Mouse (Mus musculus) thymus, postnatal 10 days (tissue): ENCODE data around the gene Ntn4.
"Not testable (repeated sequence)": the region's sequence is repeated elsewhere in the genome, so short reads cannot be mapped to it uniquely, and the experiment has no call there.

Experiments used
- DNase-seq, 2 experiments: peaks; one replicate each; pipeline ENCODE4 v3.0.0; 2021; ENCODE audit warnings: low spot score in 2 of 2

Ntn4 gene

DNA sequence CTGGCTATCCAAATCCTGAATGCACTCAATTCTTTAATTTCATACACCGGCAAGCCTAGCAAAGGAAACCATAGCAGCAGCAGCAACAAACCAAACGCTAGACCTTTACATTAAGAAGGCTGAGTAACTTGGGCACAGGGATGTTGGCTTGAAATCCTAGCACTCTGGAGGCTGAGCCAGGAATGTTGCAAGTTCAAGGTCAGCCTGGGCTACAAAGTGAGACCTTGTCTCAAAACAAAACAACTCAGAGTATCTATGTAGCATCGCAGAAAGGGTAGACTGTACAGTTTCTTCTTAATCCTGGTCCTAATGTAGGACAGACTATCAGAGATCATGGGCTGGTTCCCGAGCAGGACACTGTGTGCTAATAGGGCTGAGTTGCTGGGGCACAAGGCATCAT is 43.4 kb downstream of the Ntn4 start:
- no peak for DNase-seq

DNA sequence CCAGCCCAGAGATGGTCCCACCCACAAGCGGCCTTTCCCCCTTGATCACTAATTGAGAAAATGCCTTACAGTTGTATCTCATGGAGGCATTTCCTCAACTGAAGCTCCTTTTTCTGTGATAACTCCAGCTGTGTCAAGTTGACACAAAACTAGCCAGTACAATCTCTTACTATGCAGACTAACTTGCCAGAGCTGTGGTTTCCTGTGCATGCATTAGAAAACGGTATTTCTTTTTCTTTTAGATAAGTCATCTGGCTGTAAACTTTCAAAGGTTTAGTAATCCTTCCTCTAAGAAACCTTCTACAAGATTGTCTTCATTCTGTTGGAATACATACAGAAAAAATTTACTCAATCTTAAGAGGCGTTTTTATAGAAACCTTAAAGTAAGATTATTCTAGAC is 44.9 kb downstream of the Ntn4 start:
- not testable (repeated sequence) for DNase-seq

DNA sequence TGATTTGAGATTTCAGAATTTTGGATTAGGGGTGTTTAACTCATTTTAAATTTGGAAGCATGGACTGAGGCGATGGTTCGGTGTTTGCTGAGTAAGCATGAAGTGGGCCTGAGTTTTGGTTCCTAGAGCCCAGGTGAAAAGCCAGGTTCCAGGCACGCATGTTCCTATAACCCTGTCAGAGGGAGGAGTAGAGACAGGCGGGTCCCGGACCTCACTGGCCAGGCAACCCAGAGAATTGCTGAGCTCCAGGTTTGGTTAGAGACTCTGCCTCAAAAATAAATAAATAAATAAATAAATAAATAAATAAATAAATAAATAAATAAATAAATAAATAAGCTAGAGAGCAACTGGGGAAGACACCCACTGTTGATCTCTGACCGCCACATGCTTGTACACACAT is 46.1 kb downstream of the Ntn4 start:
- DNase-seq: no peak

DNA sequence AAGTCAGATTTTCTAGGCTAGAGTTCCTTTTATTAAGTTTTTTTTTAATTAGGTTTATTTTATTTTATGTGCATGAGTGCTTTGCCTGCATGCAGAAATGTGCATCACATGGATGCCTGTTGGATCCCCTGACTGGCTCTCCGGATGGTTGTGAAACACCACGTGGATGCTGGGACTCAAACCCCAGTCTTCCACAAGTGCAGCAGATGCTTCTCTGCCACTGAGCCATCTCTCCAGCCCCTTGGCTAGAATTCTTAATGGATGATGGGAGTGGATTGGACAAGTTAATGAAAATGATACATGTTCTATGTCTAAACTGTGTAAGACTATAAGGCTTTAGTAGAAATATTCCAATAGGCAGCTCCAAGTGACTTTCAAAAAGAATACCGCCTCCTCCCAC is 47.3 kb downstream of the Ntn4 start:
- DNase-seq: no peak

DNA sequence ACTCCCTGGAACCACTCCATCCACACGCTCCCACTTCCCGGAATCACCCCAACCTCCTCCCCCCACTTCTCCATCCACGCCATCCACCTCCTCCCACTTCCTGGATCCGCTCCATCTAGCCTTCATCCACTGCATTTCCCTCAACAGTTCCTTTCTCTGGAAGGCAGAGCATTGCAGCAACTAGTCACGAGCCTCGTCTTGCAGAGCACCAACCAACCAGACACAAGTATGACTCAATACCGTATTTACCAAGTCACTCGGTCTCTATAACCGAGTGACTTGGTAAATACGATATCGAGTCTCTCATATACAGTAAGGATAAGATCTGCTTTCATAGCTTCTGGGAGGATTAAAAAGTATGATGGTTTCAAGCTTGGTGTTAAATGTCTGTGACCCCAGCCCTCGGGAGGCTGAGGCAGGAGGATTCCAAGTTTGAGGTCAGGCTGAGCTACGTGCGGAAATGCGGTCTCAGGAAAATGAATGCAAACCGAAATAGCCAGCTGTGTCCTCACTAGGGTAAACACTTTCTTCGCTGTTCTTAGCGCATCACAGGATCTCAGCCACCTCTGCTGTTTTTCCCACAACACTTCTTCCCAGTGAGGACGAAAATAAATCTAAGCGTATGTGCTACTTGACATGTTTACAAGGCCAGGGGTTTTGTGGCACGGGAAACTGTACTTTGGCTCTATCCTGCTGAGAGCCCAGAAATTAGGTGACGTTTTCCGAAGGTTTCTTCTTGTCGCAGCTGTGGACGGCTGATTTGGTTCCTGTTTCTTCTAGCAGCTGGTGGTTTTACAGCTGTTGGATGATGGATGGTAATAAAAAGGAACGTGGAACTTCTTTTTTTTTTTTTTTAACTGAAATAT is 48.1 kb downstream of the Ntn4 start:
- DNase-seq: no peak

DNA sequence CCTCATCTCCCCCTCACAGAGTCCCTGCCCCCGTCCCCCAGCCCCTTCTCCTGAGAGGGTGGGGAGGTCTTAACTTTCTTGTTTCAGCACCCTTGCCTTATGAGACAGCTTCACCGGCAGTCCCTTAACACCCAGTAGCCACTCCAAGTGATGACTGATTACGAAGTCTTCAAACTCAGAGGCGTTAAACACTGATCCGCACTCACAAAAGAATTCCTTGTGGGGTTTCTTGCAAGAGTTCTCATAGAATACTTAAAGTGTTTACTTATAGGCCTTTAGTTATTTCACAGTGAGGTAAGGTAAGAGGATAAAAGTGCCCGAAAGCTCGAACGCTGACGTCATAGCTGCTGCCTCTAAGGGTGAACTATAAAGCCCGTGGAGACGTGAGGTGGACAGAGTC is 50.9 kb downstream of the Ntn4 start:
- no peak for DNase-seq

DNA sequence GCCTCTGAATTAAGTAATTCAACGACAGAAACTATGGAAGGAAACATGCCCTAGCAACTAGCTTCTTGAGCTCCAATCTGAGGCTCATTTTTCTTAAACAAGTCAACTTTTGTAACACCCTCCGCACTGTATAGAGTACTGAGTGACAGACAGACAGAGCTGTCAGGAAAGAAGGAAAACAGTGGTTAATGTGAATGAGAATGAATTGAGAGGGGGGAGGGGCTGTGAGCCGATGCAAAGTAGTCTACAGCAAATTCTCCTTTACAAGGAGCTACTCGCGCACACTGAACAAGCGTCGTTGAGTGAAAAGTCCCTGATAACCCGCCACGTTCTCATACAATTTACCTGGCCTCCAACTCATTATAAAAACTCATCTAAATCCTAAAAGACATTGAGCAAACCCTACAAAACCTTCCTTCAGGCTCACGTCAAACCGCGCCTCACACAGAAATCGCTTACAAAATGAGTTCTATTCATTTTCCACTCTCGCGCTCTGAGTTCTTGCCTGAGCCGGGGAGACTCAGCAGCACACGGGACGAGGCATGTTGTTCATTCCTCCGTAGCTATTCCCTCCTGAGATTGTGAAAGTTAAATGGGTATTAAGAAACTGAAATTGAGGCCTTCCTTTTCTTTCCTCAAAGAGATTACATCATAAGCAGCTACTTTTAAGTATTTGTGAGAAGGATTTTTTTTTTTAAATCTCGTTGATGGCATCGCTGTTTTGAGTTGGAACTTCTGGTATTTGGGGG is 54.7 kb downstream of the Ntn4 start:
- DNase-seq: no peak

DNA sequence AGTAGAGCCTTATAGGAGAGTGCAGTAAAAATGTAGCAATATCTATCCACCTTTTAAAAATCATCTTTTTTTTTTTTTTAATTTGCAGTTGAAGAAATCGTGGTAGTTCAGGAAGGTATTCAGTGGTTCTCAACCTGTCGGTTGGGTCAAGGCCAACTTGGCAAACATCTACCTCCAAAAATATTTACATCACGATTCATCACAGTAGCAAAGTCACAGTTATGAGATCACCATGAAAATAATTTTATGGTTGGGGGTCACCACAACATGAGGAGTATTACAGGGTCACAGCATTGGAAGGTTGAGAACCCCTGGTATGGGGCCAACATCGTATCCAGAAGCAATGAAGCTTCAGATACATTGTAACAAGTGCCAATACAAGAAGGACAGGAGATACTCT is 55.5 kb downstream of the Ntn4 start:
- DNase-seq: no peak

DNA sequence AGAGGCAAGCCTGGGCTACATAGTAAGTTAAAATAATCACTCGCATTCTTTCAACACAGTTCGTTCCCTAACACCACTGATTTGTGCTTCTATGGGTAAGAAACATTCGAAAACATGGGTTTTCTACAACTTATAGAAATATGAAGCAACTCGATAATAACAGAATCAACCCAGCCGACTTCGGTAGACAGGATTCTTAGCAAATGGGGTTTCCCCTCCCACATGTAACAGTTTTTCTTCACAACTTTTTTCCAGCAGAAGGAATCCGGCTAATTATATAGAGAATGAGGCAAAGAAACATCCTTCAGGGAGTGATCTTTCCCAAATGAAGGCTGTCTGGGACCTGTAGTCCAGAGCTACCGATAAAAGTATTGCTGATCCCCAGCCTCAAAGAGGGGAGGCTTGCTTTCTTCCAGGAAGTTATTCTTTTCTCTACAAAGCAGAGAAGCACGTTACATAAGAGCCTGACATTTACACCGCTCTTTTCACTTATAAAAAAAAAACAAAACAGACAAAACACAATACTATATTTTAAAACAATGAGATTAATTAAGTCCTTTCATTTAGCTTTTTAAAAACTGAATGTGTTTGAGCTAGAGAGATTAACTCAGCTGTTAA is 57.5 kb downstream of the Ntn4 start:
- no peak for DNase-seq

DNA sequence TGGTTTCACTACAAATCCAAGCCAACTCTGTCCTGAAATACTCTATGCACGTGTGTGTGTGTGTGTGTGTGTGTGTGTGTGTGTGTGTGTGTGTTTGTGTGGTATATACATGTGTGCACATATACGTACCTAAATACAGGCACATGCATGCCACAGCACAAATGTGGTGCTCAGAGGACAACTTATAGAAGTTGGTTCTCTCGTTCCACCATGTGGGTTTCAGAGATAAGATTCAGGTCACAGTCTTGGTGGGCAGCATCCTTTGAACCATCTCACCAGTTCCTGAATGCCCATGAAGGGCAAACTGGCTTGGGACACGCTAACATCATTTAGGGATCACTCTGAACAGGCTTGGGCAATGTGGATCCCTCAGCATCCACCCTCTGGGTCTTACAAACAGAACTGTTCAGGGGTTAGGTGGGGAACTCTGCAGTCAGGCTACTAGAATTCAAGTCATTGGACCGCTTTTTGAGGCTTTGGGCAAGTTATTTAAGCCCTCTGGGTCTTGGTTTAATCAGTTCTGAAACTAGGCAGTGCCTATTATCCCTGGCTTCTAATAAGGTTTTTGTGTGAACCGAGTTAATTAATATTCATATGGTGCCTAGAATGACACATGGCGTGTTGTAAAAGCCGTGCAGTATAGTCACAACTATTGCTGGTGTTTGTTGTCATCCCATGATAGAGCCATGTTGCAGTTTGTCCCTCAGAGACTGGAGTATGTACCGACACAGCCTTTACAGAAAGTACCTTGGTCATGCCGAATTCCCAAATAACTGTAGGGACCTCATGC is 59.4 kb downstream of the Ntn4 start:
- no peak for DNase-seq

DNA sequence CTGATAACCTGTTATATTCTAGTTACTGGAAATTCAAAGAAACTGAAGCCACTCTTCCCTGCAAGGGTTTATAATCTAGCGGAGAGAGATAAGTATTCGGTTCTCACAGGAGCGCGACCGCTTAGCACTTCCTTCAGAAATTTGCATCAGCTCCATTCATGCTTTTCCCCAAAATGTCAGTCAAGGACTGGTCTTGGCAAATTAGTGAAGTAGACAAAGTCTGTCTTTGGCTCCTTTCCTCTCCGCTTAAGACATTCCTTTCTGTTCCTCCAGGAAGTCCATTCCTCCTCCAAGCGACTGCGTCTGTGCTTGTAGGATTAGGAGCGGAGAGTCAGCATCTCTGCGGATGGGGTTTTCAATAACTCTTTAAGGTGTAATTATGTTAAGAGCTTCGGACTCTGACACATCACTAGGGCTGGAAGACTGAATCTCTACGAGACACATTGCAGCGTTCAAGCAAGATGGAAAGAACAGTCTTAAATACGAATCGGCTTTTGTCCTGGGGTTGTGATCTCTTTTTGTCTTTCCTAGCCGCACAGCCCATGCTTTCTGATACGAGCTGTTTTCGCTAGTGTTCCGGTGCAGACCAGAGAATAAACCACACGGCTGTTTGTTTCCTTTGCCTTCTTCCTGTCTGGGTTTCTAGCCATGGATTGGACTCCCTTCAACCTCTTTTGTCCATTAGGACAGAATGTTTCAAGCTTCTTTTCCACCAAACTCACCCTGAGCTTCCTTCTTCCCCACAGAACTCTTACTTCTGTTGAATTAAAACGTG is 60.3 kb downstream of the Ntn4 start:
- no peak for DNase-seq

DNA sequence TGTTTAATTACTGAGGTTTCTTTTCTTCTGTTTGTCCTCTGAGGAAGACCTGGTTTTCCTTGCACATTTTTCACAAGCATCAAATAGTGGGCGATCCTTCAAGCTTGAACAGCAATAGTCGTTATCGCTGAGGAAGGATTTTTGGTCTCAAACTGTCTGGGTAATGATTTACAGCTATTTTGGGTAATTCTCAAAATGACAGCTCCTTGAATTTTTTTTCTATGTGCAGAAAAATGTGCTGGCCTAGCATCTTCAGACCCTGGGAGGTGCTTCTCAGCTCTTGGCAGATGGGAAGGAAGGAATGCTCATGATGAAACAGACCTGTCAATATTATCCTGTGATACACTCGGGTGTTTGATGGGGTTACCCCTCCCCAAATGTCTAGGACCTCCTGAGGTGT is 63.5 kb downstream of the Ntn4 start:
- DNase-seq: no peak

DNA sequence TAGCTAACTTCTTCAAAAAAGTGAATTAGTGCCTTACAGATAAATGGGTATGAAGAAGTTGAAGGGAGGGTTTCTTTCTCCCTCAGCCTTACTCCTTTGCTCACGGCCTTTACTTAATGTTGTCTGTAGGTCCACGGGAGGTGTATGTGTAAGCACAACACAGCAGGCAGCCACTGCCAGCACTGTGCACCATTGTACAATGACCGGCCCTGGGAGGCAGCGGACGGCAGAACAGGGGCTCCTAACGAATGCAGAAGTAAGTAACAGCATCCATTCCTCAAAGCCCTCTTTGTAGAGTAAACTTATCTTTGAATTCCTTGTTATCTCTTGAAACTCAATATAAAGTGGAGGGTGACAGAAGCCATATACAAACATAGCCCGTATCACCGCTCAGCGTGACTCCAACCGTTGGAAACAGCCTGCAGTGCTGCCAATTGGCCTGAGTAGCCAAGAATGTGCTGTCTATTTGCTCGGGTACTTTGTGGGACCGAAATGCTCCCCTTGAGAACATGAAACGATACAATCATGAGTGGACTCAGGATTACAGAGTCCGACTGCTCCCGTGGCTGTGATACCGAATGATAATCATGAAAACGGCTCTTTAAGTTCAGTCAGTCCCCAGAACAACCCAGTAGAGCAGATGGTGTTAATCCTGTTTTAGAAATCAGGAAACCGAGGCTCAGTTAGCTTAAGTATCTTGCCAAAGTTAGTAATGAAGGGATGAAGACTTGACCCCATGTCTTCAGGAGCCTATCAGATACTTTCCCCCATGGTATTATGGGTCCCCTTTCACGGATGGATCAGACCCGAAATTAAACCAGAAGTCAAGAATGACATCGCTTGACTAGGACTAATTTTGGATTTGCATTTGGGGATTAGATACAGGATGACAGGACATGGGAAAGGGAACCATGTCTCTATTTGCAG is 66.9 kb downstream of the Ntn4 start:
- no peak for DNase-seq

DNA sequence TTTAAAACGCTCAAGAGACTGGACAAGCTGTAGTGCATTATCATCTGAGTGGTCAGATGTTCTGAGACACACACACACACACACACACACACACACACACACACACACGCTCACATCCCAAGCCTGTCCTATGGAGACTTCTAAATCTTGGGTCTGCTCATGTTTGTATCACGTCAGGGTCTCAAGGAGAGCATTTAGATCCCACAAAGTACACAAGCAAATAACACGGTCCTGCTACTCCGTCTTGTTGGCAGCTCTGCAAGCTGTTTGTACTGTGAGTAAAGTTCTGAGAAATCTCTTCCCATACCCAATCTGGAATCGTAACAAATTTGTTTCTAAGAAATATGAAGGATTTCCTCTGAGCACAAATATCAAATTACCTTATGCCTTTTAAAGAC is 67.6 kb downstream of the Ntn4 start:
- DNase-seq: no peak

DNA sequence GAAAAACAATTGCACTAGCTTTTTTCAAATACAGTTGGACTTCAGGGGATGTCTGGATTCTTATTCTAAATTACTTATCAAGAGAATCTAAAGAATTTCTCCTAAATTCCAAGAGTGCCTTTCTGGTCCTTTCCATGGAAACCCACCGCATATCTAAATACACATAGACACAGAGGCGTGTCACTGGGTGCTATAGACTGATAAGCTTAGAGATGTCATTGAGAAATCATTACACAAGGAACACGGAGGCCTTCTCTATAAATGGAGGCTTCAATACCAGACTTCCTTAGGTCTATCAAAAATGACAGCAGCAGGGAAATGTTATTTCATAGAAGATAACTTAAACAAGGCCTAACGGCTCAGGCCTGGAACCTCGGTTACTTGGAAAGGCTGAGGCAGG is 68.0 kb downstream of the Ntn4 start:
- no peak for DNase-seq

DNA sequence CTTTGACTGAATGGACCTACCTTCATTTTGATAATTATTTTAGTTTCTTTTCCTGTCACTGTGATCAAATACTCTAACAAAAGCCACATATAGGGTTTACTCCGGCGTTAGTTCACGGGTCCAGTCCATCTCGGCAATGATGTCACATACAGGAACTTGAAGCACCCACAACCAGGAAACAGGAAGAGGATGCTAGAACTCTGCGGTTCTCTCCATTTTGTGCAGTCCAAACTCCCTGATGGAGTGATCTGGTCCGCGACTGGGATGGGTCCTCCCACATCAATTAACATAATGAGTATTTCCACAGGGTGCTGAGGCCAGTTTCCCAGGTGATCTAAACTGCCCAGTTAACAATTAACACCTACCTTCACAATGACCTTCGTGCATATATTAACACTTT is 69.1 kb downstream of the Ntn4 start:
- DNase-seq: no peak

DNA sequence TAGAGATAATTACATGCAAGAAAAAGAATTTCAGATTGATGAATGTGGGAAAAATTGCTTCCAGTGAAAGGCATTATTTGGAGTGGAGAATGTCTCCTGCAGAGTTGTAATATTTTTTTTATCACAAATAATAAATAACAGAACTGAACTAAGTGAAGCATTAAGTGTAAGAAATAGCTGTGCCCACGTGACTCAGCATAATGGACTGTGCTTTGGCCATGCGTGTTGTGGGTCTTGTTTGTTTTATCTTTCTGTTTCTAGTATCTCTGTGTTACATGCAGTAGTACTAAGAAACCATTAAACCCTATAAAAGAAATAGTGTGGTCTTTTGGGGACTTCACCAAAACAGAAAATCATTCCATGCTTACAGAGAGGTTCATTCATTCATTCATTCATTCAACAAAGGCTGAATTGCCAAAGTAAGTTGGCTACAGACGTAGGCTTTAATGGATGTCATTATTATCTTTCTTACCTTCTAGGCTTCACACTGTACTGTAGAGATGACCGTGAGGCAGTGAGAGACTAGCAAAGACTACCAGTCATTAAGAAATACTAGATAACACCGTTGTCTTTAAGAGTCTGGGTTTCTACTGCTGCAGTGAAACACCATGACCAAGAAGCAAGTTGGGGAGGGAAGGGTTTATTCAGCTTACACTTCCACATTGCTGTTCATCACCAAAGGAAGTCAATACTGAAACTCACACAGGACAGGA is 81.3 kb downstream of the Ntn4 start:
- no peak for DNase-seq

DNA sequence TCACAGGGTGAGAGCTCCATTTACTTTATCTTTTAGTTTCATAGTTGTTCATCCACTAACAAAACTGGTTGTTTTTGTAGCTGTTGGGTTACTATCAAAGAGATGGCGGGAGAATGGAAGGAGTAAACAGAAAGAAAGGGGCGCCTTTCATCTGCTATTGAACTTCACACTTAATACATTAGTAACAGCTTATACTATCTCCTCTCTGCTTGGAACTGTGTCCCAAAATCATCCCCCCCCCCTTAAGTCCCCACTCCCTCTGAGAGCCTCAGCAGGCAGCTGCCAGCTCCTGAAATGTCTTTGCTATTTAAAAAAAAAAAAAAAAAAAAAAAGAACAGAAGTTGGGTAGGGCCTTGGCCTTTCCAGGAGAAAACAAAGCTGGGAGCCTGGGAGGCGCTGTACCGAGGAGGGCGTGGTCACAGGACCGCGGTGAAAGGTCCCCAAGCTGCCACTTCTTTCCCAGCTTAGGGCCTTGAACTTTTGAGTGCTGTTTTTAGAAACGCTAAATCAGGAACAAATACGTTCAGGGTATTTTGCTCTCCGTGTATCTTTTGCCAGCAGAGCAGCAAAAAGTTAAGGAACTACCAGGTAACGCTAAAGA is 83.6 kb downstream of the Ntn4 start:
- DNase-seq: no peak

DNA sequence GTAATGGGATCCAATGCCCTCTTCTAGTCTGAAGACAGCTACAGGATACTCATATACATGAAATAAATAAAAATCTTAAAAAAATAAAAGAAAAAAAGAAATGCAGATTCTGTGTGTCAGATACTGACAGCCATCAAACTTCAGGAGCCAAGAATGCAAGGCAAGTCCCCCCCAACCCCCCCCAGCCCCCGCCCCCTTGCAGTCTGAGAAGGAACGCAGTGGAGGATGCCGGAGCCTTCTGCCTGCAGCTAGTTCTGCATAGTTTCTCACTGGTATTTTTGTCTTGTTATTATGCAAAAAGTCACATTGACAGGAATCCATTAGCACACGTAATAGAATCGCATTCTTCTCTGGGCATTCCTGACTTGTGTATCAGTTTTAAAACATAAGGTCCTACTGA is 87.7 kb downstream of the Ntn4 start:
- DNase-seq: no peak
